Mouse (Mus musculus): Measurements from ENCODE around the gene Trpm3.

Gene Trpm3

GRCm38 (mm10) chr19:22303952-22304655, 165.3 kb downstream of the Trpm3 start:
- peak; percentile 71 for DNase-seq (ENCODE audit: low read depth, low spot score)

GRCm38 (mm10) chr19:22308081-22308480, 169.2 kb downstream of the Trpm3 start:
- DNase-seq (ENCODE audit: low read depth, low spot score) = no peak

GRCm38 (mm10) chr19:22317306-22317705, 178.5 kb downstream of the Trpm3 start:
- DNase-seq (ENCODE audit: low read depth, low spot score) = no peak

GRCm38 (mm10) chr19:22326813-22327212, 188.0 kb downstream of the Trpm3 start:
- DNase-seq (ENCODE audit: low read depth, low spot score) = no peak

- no peak for DNase-seq (ENCODE audit: low read depth, low spot score)
Measured at GRCm38 (mm10) chr19:22327226-22327625, 188.4 kb downstream of the Trpm3 start.

- DNase-seq (ENCODE audit: low read depth, low spot score) = no peak
Measured at GRCm38 (mm10) chr19:22336278-22336677, 197.4 kb downstream of the Trpm3 start.

GRCm38 (mm10) chr19:22337468-22337867, 198.6 kb downstream of the Trpm3 start:
- peak; percentile 69 for DNase-seq (ENCODE audit: low read depth, low spot score)

GRCm38 (mm10) chr19:22338927-22339326, 200.1 kb downstream of the Trpm3 start:
- no peak for DNase-seq (ENCODE audit: low read depth, low spot score)

- no peak for DNase-seq (ENCODE audit: low read depth, low spot score)
Measured at GRCm38 (mm10) chr19:22354037-22354541, 215.2 kb downstream of the Trpm3 start.

- no peak for DNase-seq (ENCODE audit: low read depth, low spot score)
Measured at GRCm38 (mm10) chr19:22386890-22387289, 248.0 kb downstream of the Trpm3 start.

- DNase-seq (ENCODE audit: low read depth, low spot score) = peak; percentile 6
Measured at GRCm38 (mm10) chr19:22394700-22395099, 255.9 kb downstream of the Trpm3 start.

GRCm38 (mm10) chr19:22404049-22404448, 265.2 kb downstream of the Trpm3 start:
- DNase-seq (ENCODE audit: low read depth, low spot score) = no peak

GRCm38 (mm10) chr19:22418239-22418638, 279.4 kb downstream of the Trpm3 start:
- DNase-seq (ENCODE audit: low read depth, low spot score) = no peak

- no peak for DNase-seq (ENCODE audit: low read depth, low spot score)
Measured at GRCm38 (mm10) chr19:22437207-22437606, 298.4 kb downstream of the Trpm3 start.

- no peak for DNase-seq (ENCODE audit: low read depth, low spot score)
Measured at GRCm38 (mm10) chr19:22447418-22448339, 308.8 kb downstream of the Trpm3 start.

- DNase-seq (ENCODE audit: low read depth, low spot score) = no peak
Measured at GRCm38 (mm10) chr19:22448340-22449288, 309.8 kb downstream of the Trpm3 start.

- DNase-seq (ENCODE audit: low read depth, low spot score) = no peak
Measured at GRCm38 (mm10) chr19:22451290-22451689, 312.4 kb downstream of the Trpm3 start.

- no peak for DNase-seq (ENCODE audit: low read depth, low spot score)
Measured at GRCm38 (mm10) chr19:22456935-22457334, 318.1 kb downstream of the Trpm3 start.

GRCm38 (mm10) chr19:22462043-22462442, 323.2 kb downstream of the Trpm3 start:
- DNase-seq (ENCODE audit: low read depth, low spot score) = no peak

GRCm38 (mm10) chr19:22463506-22463905, 324.7 kb downstream of the Trpm3 start:
- DNase-seq (ENCODE audit: low read depth, low spot score) = no peak

- no peak for DNase-seq (ENCODE audit: low read depth, low spot score)
Measured at GRCm38 (mm10) chr19:22469608-22470007, 330.8 kb downstream of the Trpm3 start.
